Mouse (Mus musculus) embryonic facial prominence, embryonic 14.5 days (tissue): ENCODE measurements at regions not wholly inside any gene's neighbourhood (a gene's known extent, or its start where the extent isn't known, plus 50 kb on each side); places are given as distances from the start of the nearest gene placed in this dataset.

Experiments used
- ATAC-seq: fragments of 200-750 bp; cut with Nextera tagmentation; 2 replicates; pipeline ENCODE4 v1.8.0; 2017; ENCODE audit warnings: low read depth, moderate number of reproducible peaks, moderate TSS enrichment
- DNase-seq: peaks from one replicate; pipeline ENCODE4 v3.0.0-alpha.2; 2015; ENCODE audit warnings: low spot score
- H3K27ac ChIP-seq: fragments of 300-500 bp; sonication (generic); replicated peaks from 2 replicates; pipeline ENCODE4 v1.5.1; 2014; ENCODE audit warnings: low read depth, mild to moderate bottlenecking, low read length, moderate library complexity
- H3K27me3 ChIP-seq: fragments of 300-500 bp; sonication (generic); replicated peaks from 2 replicates; pipeline ENCODE4 v1.6.1; 2014; ENCODE audit warnings: low read length; ENCODE audit not compliant: control insufficient read depth, insufficient read depth
- H3K36me3 ChIP-seq: fragments of 300-500 bp; sonication (generic); 2 replicates; pipeline ENCODE4 v1.6.1; 2014; ENCODE audit warnings: low read length, mixed read lengths; ENCODE audit not compliant: control insufficient read depth, insufficient read depth
- H3K4me1 ChIP-seq: fragments of 300-500 bp; sonication (generic); 2 replicates; pipeline ENCODE4 v1.6.1; 2014; ENCODE audit warnings: antibody characterized with exemption, low read length; ENCODE audit not compliant: control insufficient read depth, insufficient read depth
- H3K4me2 ChIP-seq: fragments of 300-500 bp; sonication (generic); 2 replicates; pipeline ENCODE4 v1.6.1; 2014; ENCODE audit warnings: low read depth, mild to moderate bottlenecking, low read length, moderate library complexity, mixed read lengths
- H3K4me3 ChIP-seq: fragments of 300-500 bp; sonication (generic); 2 replicates; pipeline ENCODE4 v1.5.1; 2014; ENCODE audit warnings: low read depth, mild to moderate bottlenecking, low read length
- H3K9ac ChIP-seq: fragments of 300-500 bp; sonication (generic); 2 replicates; pipeline ENCODE4 v1.6.1; 2014; ENCODE audit warnings: low read depth, mild to moderate bottlenecking, low read length, moderate library complexity, mixed read lengths
- H3K9me3 ChIP-seq: fragments of 300-500 bp; sonication (generic); 2 replicates; pipeline ENCODE4 v1.6.1; 2016; ENCODE audit warnings: low read length; ENCODE audit not compliant: control insufficient read depth
- WGBS: fragments of 180-500 bp; shearing (Covaris S2); extraction: QIAGEN DNeasy Blood & Tissue Kit; methylation state at CpG from one replicate; pipeline ENCODE4 v1.1.7; 2014; 5-methylcytosine and 5-hydroxymethylcytosine counted together

DNA sequence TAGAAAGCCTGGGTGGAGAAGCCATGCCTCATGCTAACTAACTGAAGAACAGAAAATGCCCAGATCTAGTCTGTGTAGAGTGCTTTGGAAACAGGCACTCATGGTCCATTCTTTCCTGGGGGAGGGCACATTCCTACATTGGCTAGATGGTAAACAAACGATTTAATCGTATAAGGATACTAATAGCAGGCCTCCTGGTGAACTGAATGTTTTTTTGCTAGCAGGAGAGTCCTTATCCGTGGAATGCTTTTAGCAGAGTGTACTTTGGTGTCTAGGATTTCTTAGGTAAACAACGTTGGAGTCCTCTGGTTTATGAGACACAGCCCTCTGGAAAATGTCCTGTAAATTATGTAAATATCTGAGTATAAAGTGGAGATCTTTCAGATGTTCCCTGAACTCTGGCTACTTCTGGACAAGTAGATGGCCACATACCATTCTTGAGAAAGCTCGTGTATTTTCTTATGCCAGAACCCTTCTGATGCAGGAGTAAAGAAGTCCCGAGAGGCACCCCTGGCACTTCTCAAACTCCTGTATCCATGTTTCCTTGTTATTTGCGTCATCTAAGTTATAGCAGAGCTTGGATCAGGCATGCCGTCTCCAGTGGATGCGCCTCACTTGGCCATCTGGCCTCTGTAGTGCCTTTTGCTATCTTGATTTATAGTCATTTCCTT, 216.6 kb upstream of the Kif2a start:
- DNase-seq (no peak), ATAC-seq (no peak)
- no peak overlapping the region for H3K4me3 ChIP-seq
- no peaks in the 10 kb centered on the region for H3K4me1 ChIP-seq
- no peak overlapping the region for H3K9ac ChIP-seq
- H3K27me3 ChIP-seq, result no peaks in the 10 kb centered on the region
- no peaks in the 10 kb centered on the region for H3K9me3 ChIP-seq
- H3K36me3 ChIP-seq, result no peaks in the 10 kb centered on the region
- no peak overlapping the region for H3K4me2 ChIP-seq
- H3K27ac ChIP-seq, result no peak overlapping the region
- WGBS, result 60% methylated on average over 9 of the region's 9 CpGs

DNA sequence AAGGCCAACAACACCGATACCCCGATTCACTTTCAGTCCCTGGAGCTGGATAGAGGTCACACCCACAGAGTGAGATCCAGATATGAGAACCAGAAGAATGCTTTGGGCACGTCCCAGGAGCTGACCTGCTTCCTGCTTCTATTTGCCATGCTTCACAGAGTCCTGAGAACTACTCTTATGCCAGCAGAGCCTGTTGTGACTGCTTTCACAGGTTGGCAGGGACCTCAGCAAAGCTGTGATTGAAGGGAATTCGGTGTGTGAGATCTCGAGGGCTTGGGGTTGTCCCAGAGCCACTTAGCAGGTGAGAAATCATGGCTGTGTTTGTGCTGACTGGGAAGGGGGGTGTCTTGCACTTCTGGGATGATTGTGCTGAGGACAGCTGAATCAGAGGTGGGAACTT, 197.5 kb upstream of the Kif2a start:
- H3K9ac ChIP-seq, result no peak overlapping the region
- no peaks in the 10 kb centered on the region for H3K36me3 ChIP-seq
- H3K4me3 ChIP-seq, result no peak overlapping the region
- H3K9me3 ChIP-seq, result no peaks in the 10 kb centered on the region
- DNase-seq (no peak), ATAC-seq (no peak)
- no peaks in the 10 kb centered on the region for H3K4me1 ChIP-seq
- H3K27ac ChIP-seq, result no peak overlapping the region
- WGBS, result 67% methylated on average over 5 of the region's 5 CpGs
- H3K4me2 ChIP-seq, result no peak overlapping the region
- no peaks in the 10 kb centered on the region for H3K27me3 ChIP-seq

DNA sequence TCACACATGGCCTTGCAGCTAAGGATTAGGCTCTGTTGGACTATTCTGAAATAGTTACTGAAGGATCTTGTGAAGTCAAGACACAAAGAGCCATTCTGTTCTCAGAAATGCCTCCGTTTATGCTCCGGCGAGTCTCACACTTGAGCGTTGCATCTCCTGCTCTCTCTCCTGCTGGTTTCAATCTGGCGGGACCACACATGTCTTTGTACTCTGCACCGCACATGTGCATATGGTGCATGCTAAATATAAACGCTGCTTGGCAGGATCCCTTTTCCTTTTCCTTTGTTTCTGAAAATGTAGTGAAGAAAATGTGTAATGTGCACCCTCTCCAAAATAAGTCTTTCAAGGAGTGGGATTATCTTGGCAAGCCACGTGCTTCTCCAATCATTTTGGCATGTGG, 196.4 kb upstream of the Kif2a start:
- H3K36me3 ChIP-seq, result no peaks in the 10 kb centered on the region
- no peaks in the 10 kb centered on the region for H3K27me3 ChIP-seq
- peak; percentile 53; the same call in 1 of the 2 replicates for ATAC-seq
- no peaks in the 10 kb centered on the region for H3K4me1 ChIP-seq
- peak; percentile 77 for DNase-seq
- WGBS, result 36% methylated on average over 8 of the region's 8 CpGs
- H3K4me2 ChIP-seq, result no peak overlapping the region
- H3K27ac ChIP-seq, result no peak overlapping the region
- H3K9ac ChIP-seq, result no peak overlapping the region
- no peak overlapping the region for H3K4me3 ChIP-seq
- H3K9me3 ChIP-seq, result no peaks in the 10 kb centered on the region

DNA sequence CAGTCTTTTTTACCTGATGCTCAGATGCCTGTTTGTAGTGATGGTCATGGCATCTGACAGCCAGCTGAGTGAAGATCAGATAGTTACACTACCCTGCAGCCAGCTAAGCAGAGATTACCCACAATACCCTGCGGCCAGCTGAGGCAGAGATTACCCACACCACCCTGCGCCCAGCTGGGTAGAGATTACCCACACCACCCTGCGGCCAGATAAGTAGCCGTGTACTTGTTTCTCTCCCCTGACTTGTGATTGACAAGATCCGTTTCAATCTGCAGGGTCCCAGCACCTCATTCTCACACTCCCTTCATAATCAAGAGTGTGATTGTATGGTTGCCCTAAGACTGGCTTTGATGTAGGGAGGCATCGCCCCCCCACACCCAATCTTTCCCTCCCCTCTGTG, 195.9 kb upstream of the Kif2a start:
- no peaks in the 10 kb centered on the region for H3K36me3 ChIP-seq
- no peaks in the 10 kb centered on the region for H3K9me3 ChIP-seq
- no peaks in the 10 kb centered on the region for H3K27me3 ChIP-seq
- H3K4me2 ChIP-seq, result no peak overlapping the region
- WGBS, result 82% methylated on average over 6 of the region's 6 CpGs
- H3K27ac ChIP-seq, result no peak overlapping the region
- DNase-seq (no peak), ATAC-seq (no peak)
- H3K9ac ChIP-seq, result no peak overlapping the region
- no peaks in the 10 kb centered on the region for H3K4me1 ChIP-seq
- no peak overlapping the region for H3K4me3 ChIP-seq

DNA sequence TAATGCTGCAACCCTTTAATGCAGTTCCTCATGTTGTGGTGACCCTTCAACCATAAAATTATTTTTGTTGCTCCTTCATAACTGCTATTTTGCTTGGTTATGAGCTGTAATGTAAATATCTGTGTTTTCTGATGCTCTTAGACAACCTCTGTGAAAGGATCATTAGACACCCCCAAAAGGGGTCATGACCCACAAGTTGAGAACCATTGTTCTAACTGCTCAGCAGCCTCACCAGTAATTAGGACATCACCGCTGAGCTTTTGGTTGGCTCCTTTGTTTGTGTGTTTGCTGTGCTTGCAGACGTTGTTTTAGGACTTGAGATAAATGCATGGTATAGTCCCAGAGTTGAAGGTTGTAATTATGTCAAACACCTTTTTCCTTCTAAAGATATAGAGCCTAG, 191.4 kb upstream of the Kif2a start:
- WGBS, result 27% methylated on average over 2 of the region's 2 CpGs
- H3K4me3 ChIP-seq, result no peak overlapping the region
- no peak overlapping the region for H3K4me2 ChIP-seq
- no peak overlapping the region for H3K9ac ChIP-seq
- H3K9me3 ChIP-seq, result no peaks in the 10 kb centered on the region
- H3K27me3 ChIP-seq, result no peaks in the 10 kb centered on the region
- DNase-seq (no peak), ATAC-seq (no peak)
- no peaks in the 10 kb centered on the region for H3K36me3 ChIP-seq
- no peaks in the 10 kb centered on the region for H3K4me1 ChIP-seq
- no peak overlapping the region for H3K27ac ChIP-seq

DNA sequence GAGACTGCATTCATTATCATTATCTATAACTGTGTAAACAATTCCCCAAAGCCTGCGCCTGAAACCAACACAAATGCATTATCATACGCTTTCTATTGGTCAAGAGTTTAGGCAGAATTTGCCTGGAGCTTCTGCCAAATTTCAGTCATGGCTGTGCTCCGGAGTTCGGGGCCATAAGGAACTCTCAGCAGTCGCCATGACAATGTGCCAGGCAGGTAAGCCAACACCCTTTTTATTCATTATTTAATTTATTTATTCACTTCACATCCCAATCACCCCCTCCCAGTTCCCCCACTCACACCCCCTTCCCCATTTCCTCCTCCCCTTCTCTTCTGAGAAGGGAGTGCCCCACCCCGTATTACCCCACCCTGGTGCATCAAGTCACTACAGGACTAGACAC, 188.8 kb upstream of the Kif2a start:
- H3K4me3 ChIP-seq, result no peak overlapping the region
- DNase-seq, result no peak
- no peak overlapping the region for H3K9ac ChIP-seq
- H3K4me1 ChIP-seq, result no peaks in the 10 kb centered on the region
- 78% methylated on average over 6 of the region's 6 CpGs for WGBS
- H3K27me3 ChIP-seq, result no peaks in the 10 kb centered on the region
- no peaks in the 10 kb centered on the region for H3K36me3 ChIP-seq
- no peak for ATAC-seq
- no peaks in the 10 kb centered on the region for H3K9me3 ChIP-seq
- H3K4me2 ChIP-seq, result no peak overlapping the region
- H3K27ac ChIP-seq, result no peak overlapping the region

DNA sequence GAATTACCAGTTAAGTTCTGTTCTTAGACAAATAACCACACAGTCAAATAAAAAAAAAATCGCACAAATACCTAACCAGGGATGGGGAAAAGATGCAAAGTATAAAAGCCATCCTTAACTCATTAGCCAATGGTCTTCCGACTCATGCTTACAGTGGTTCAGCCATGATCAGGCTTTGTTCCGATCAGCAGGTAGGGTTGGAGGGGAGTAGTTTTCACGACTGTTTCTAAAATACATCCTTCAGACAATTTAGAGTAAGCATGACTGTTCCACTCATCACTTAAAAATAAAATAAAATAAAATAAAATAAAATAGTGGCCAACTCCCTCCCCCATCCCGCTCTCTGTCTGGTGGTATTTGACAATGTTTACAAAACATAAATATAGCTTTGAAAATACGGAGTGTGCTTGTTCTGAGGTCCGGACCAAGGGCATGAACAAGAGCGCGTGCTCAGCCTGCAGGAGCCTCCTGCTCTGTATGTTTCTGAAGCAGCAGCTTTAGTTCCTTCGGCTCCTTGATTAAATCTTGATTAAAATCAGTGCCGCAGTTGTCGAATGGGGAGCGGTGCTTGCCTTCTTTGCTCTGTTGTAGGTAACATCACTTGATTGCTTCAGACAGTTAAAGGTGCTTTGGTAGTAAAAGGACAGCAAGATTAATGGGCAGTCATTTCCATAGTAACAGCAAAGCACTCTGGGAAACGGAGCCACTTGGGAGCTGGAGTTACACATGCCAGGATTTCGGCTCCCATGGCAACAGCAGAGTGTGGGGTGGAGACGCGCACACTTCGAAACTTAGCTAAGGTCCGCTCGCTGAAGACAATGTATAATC, 185.6 kb upstream of the Kif2a start:
- peak overlapping the region; percentile 16 for H3K4me3 ChIP-seq
- 49% methylated on average over 20 of the region's 20 CpGs for WGBS
- peak overlapping the region; percentile 44 for H3K4me2 ChIP-seq
- H3K36me3 ChIP-seq, result no peaks in the 10 kb centered on the region
- DNase-seq (peak; percentile 89), ATAC-seq (peak; percentile 95)
- H3K9ac ChIP-seq, result no peak overlapping the region
- no peaks in the 10 kb centered on the region for H3K27me3 ChIP-seq
- H3K9me3 ChIP-seq, result no peaks in the 10 kb centered on the region
- H3K4me1 ChIP-seq, result no peaks in the 10 kb centered on the region
- no peak overlapping the region for H3K27ac ChIP-seq

DNA sequence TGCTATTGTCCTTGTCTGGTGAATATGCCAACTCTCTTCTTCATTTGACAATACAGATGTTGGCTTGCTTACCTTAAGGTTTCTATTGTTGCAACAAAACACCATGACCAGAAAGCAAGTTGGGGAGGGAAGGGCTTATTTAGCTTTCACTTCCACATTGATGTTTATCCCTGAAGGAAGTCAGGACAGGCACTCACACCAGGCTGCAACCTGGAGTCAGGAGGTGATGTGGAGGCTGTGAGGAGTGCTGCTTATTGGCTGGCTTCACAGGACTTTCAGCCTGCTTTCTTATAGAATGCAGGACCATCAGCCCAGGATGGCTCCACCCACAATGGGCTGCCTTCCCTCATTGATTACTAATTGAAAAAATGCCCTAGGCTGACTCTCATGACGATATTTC, 177.9 kb upstream of the Kif2a start:
- DNase-seq (no peak), ATAC-seq (no peak)
- WGBS, result 41% methylated on average over 1 of the region's 1 CpGs
- H3K4me1 ChIP-seq, result no peaks in the 10 kb centered on the region
- no peak overlapping the region for H3K27ac ChIP-seq
- H3K9ac ChIP-seq, result no peak overlapping the region
- H3K27me3 ChIP-seq, result no peaks in the 10 kb centered on the region
- no peak overlapping the region for H3K4me3 ChIP-seq
- H3K36me3 ChIP-seq, result no peaks in the 10 kb centered on the region
- no peaks in the 10 kb centered on the region for H3K9me3 ChIP-seq
- H3K4me2 ChIP-seq, result no peak overlapping the region

DNA sequence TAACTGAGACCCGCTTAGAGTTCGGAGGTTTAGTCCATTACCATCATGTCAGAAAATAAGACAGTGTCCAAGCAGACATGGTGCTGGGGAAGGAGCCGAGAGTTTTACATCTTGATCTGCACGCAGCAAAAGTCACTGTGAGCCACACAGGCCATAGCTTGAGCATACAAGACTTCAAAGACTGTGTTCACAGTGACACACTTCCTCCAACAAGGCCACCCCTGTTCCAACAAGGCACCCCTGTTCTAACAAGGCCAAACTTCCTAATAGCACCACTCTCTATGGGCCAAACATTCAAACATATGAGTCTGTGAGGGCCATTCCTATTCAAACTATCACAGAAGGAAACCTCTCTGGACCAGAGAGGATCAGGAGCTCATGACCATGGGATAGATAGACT, 171.5 kb upstream of the Kif2a start:
- H3K9me3 ChIP-seq, result no peaks in the 10 kb centered on the region
- no peaks in the 10 kb centered on the region for H3K36me3 ChIP-seq
- DNase-seq (no peak), ATAC-seq (no peak)
- no peak overlapping the region for H3K9ac ChIP-seq
- H3K4me2 ChIP-seq, result no peak overlapping the region
- WGBS, result 87% methylated on average over 4 of the region's 4 CpGs
- no peak overlapping the region for H3K4me3 ChIP-seq
- H3K27ac ChIP-seq, result no peak overlapping the region
- H3K27me3 ChIP-seq, result no peaks in the 10 kb centered on the region
- H3K4me1 ChIP-seq, result no peaks in the 10 kb centered on the region
